Mouse (Mus musculus): ENCODE measurements at regions not wholly inside any gene's neighbourhood (a gene's known extent, or its start where the extent isn't known, plus 50 kb on each side); places are given as distances from the start of the nearest gene placed in this dataset.
A peak's percentile ranks its signal among the peaks of the same experiment; 100 is the strongest.
"Not testable (repeated sequence)": the region's sequence is repeated elsewhere in the genome, so short reads cannot be mapped to it uniquely, and the experiment has no call there.

- 42% methylated on average over 6 of the region's 6 CpGs for WGBS
- not testable (repeated sequence) for H3K4me2 ChIP-seq; H3K27me3 ChIP-seq (ENCODE audit: control insufficient read depth, insufficient read depth, low read length); H3K9ac ChIP-seq (ENCODE audit: low read length); H3K27ac ChIP-seq (ENCODE audit: low read depth, low read length); H3K4me3 ChIP-seq (ENCODE audit: low read depth, low read length); H3K36me3 ChIP-seq (ENCODE audit: control insufficient read depth, insufficient read depth, low read length); DNase-seq (ENCODE audit: low spot score, missing footprints); H3K4me1 ChIP-seq (ENCODE audit: control insufficient read depth, insufficient read depth, low read length); H3K9me3 ChIP-seq (ENCODE audit: control insufficient read depth, low read length); ATAC-seq (ENCODE audit: low FRiP score)
Measured at GRCm38 (mm10) chr11:12913401-12913800, 448.6 kb upstream of the Cobl start.

DNA sequence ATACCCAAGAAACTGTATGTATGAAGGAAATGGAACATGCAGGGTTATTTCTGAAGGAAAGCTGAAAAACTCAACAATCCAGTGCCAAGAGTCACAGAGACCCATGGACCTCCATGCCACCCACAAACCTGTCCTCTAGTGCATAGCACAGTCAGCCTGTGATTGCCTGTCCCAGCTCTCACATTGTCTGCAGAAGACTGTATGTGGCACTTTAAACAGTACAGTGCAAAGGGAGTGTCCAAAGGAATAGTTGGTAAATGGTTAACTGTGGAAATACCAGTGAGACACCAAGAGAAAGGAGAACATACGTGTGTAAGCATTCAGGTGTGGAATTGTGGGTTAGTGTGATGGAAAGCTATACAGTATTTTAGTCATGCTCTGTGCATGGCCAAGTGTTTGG lies 409.0 kb upstream of the Cobl start:
- Histone ChIP-seq H3K4me2 (no peak overlapping the region), H3K27me3 (ENCODE audit: control insufficient read depth, insufficient read depth, low read length) (no peaks in the 10 kb centered on the region), H3K9me3 (ENCODE audit: control insufficient read depth, low read length) (no peaks in the 10 kb centered on the region), H3K9ac (ENCODE audit: low read length) (no peak overlapping the region), H3K36me3 (ENCODE audit: control insufficient read depth, insufficient read depth, low read length) (no peaks in the 10 kb centered on the region), H3K4me1 (ENCODE audit: control insufficient read depth, insufficient read depth, low read length) (no peaks in the 10 kb centered on the region), H3K4me3 (ENCODE audit: low read depth, low read length) (no peak overlapping the region), H3K27ac (ENCODE audit: low read depth, low read length) (no peak overlapping the region)
- no peak for DNase-seq (ENCODE audit: low spot score, missing footprints)
- 68% methylated on average over 1 of the region's 1 CpGs for WGBS
- ATAC-seq (ENCODE audit: low FRiP score), result no peak

GRCm38 (mm10) chr11:12872802-12873201 lies 408.0 kb upstream of the Cobl start:
- H3K9ac ChIP-seq (ENCODE audit: low read length), result no peak overlapping the region
- DNase-seq (ENCODE audit: low spot score, missing footprints) (no peak), ATAC-seq (ENCODE audit: low FRiP score) (no peak)
- WGBS, result 70% methylated on average over 2 of the region's 2 CpGs
- no peak overlapping the region for H3K4me2 ChIP-seq
- H3K36me3 ChIP-seq (ENCODE audit: control insufficient read depth, insufficient read depth, low read length), result no peaks in the 10 kb centered on the region
- H3K27ac ChIP-seq (ENCODE audit: low read depth, low read length), result no peak overlapping the region
- no peaks in the 10 kb centered on the region for H3K9me3 ChIP-seq (ENCODE audit: control insufficient read depth, low read length)
- no peaks in the 10 kb centered on the region for H3K4me1 ChIP-seq (ENCODE audit: control insufficient read depth, insufficient read depth, low read length)
- no peak overlapping the region for H3K4me3 ChIP-seq (ENCODE audit: low read depth, low read length)
- H3K27me3 ChIP-seq (ENCODE audit: control insufficient read depth, insufficient read depth, low read length), result no peaks in the 10 kb centered on the region

- no peak overlapping the region for H3K9ac ChIP-seq (ENCODE audit: low read length)
- H3K36me3 ChIP-seq (ENCODE audit: control insufficient read depth, insufficient read depth, low read length), result no peaks in the 10 kb centered on the region
- no peak for ATAC-seq (ENCODE audit: low FRiP score)
- H3K4me1 ChIP-seq (ENCODE audit: control insufficient read depth, insufficient read depth, low read length), result no peaks in the 10 kb centered on the region
- 59% methylated on average over 1 of the region's 1 CpGs for WGBS
- no peak overlapping the region for H3K4me2 ChIP-seq
- H3K27me3 ChIP-seq (ENCODE audit: control insufficient read depth, insufficient read depth, low read length), result no peaks in the 10 kb centered on the region
- H3K27ac ChIP-seq (ENCODE audit: low read depth, low read length), result no peak overlapping the region
- no peak for DNase-seq (ENCODE audit: low spot score, missing footprints)
- no peak overlapping the region for H3K4me3 ChIP-seq (ENCODE audit: low read depth, low read length)
- H3K9me3 ChIP-seq (ENCODE audit: control insufficient read depth, low read length), result no peaks in the 10 kb centered on the region
Measured at GRCm38 (mm10) chr11:12872399-12872798, 407.6 kb upstream of the Cobl start.

DNA sequence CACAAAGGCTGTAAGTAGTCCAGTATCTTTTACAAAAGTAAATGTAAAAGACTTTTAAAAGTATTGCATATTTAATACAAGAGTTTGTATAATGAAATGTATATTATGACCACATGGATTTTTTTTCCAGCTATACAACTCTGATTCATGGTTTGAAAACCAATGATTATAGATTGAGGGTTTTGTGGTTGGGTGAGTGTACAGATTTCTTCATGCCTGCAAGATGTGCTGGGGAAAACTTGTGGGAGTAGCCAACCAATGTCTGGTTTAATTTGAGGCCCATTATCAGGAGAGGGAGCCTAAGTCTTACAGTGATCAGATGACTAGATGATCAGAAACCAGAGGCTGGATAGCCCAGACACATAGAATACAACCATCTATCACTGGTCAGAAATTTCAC lies 402.8 kb upstream of the Cobl start:
- ATAC-seq (ENCODE audit: low FRiP score) (no peak), DNase-seq (ENCODE audit: low spot score, missing footprints) (no peak)
- Histone ChIP-seq H3K36me3 (ENCODE audit: control insufficient read depth, insufficient read depth, low read length) (no peaks in the 10 kb centered on the region), H3K9ac (ENCODE audit: low read length) (no peak overlapping the region), H3K27ac (ENCODE audit: low read depth, low read length) (no peak overlapping the region), H3K9me3 (ENCODE audit: control insufficient read depth, low read length) (no peaks in the 10 kb centered on the region), H3K4me2 (no peak overlapping the region), H3K4me3 (ENCODE audit: low read depth, low read length) (no peak overlapping the region), H3K27me3 (ENCODE audit: control insufficient read depth, insufficient read depth, low read length) (no peaks in the 10 kb centered on the region), H3K4me1 (ENCODE audit: control insufficient read depth, insufficient read depth, low read length) (no peaks in the 10 kb centered on the region)

DNA sequence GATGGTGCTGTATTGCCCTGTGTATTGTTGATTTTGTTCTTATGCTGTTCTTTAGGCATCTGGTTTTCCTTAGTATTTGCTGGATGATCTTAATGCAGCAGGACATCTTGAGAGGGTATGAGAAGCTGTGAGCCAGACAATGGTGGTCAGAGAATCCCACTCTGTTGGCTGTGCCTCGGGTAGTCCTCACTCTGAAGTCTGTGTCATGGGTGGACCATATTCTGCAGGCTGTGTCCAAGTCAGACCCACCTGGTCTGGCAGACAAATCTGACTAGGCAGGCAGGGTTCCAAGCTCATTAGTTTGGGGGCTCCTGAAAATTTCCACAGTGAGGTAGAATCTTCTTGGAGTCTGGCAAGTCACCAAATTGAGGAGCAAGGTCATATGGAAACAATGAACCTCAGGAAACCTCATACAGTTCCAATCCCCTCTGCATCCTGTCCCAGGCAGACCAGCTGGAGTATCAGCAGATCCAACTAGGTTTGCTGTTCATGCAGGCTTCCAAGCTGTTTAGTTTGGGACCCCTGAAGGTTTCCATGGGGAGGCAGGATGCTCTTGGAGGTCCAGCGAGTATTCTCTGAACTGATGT lies 400.4 kb upstream of the Cobl start:
- ATAC-seq (ENCODE audit: low FRiP score) (no peak), DNase-seq (ENCODE audit: low spot score, missing footprints) (no peak)
- no peaks in the 10 kb centered on the region for H3K36me3 ChIP-seq (ENCODE audit: control insufficient read depth, insufficient read depth, low read length)
- H3K9ac ChIP-seq (ENCODE audit: low read length), result no peak overlapping the region
- WGBS, result 79% methylated on average over 2 of the region's 2 CpGs
- H3K4me3 ChIP-seq (ENCODE audit: low read depth, low read length), result no peak overlapping the region
- H3K27ac ChIP-seq (ENCODE audit: low read depth, low read length), result no peak overlapping the region
- H3K4me2 ChIP-seq, result no peak overlapping the region
- H3K27me3 ChIP-seq (ENCODE audit: control insufficient read depth, insufficient read depth, low read length), result no peaks in the 10 kb centered on the region
- H3K9me3 ChIP-seq (ENCODE audit: control insufficient read depth, low read length), result no peaks in the 10 kb centered on the region
- H3K4me1 ChIP-seq (ENCODE audit: control insufficient read depth, insufficient read depth, low read length), result no peaks in the 10 kb centered on the region

GRCm38 (mm10) chr11:12859344-12859930 lies 394.7 kb upstream of the Cobl start:
- peaks cover 2% of the 10 kb centered on the region; the same call in 1 of the 2 replicates for H3K9me3 ChIP-seq (ENCODE audit: control insufficient read depth, low read length)
- WGBS, result 83% methylated on average over 1 of the region's 1 CpGs
- H3K4me3 ChIP-seq (ENCODE audit: low read depth, low read length), result no peak overlapping the region
- DNase-seq (ENCODE audit: low spot score, missing footprints) (no peak), ATAC-seq (ENCODE audit: low FRiP score) (peak; percentile 49; the same call in 1 of the 2 replicates)
- H3K4me2 ChIP-seq, result no peak overlapping the region
- no peaks in the 10 kb centered on the region for H3K27me3 ChIP-seq (ENCODE audit: control insufficient read depth, insufficient read depth, low read length)
- no peak overlapping the region for H3K27ac ChIP-seq (ENCODE audit: low read depth, low read length)
- no peaks in the 10 kb centered on the region for H3K36me3 ChIP-seq (ENCODE audit: control insufficient read depth, insufficient read depth, low read length)
- H3K4me1 ChIP-seq (ENCODE audit: control insufficient read depth, insufficient read depth, low read length), result no peaks in the 10 kb centered on the region
- no peak overlapping the region for H3K9ac ChIP-seq (ENCODE audit: low read length)

- Histone ChIP-seq H3K36me3 (ENCODE audit: control insufficient read depth, insufficient read depth, low read length) (no peaks in the 10 kb centered on the region), H3K9me3 (ENCODE audit: control insufficient read depth, low read length) (peaks cover 2% of the 10 kb centered on the region; the same call in 1 of the 2 replicates), H3K27me3 (ENCODE audit: control insufficient read depth, insufficient read depth, low read length) (no peaks in the 10 kb centered on the region), H3K4me2 (no peak overlapping the region), H3K4me3 (ENCODE audit: low read depth, low read length) (no peak overlapping the region), H3K4me1 (ENCODE audit: control insufficient read depth, insufficient read depth, low read length) (no peaks in the 10 kb centered on the region), H3K27ac (ENCODE audit: low read depth, low read length) (no peak overlapping the region), H3K9ac (ENCODE audit: low read length) (no peak overlapping the region)
- DNase-seq (ENCODE audit: low spot score, missing footprints), result no peak
- ATAC-seq (ENCODE audit: low FRiP score), result peak; percentile 45
- 91% methylated on average over 2 of the region's 2 CpGs for WGBS
Measured at GRCm38 (mm10) chr11:12858274-12858884, 393.6 kb upstream of the Cobl start.

GRCm38 (mm10) chr11:12857358-12858199 lies 392.8 kb upstream of the Cobl start:
- Histone ChIP-seq H3K4me3 (ENCODE audit: low read depth, low read length) (no peak overlapping the region), H3K27me3 (ENCODE audit: control insufficient read depth, insufficient read depth, low read length) (no peaks in the 10 kb centered on the region), H3K4me2 (no peak overlapping the region), H3K36me3 (ENCODE audit: control insufficient read depth, insufficient read depth, low read length) (no peaks in the 10 kb centered on the region), H3K9ac (ENCODE audit: low read length) (no peak overlapping the region), H3K4me1 (ENCODE audit: control insufficient read depth, insufficient read depth, low read length) (no peaks in the 10 kb centered on the region), H3K9me3 (ENCODE audit: control insufficient read depth, low read length) (peaks cover 2% of the 10 kb centered on the region; the same call in 1 of the 2 replicates), H3K27ac (ENCODE audit: low read depth, low read length) (no peak overlapping the region)
- DNase-seq (ENCODE audit: low spot score, missing footprints) (no peak), ATAC-seq (ENCODE audit: low FRiP score) (peak; percentile 53)
- 83% methylated on average over 6 of the region's 6 CpGs for WGBS
